Mouse (Mus musculus) cerebellum, adult 2 months (tissue): ENCODE measurements at regions not wholly inside any gene's neighbourhood (a gene's known extent, or its start where the extent isn't known, plus 50 kb on each side); places are given as distances from the start of the nearest gene placed in this dataset.

Source experiments
- CTCF ChIP-seq: fragments of 200-500 bp; IDR thresholded peaks from 2 replicates; pipeline ENCODE4 v1.5.1; 2011; ENCODE audit warnings: low read depth, mild to moderate bottlenecking, control low read depth, low read length, moderate library complexity, borderline replicate concordance; ENCODE audit not compliant: insufficient read depth
- POLR2A ChIP-seq: fragments of 200-500 bp; IDR thresholded peaks from 2 replicates; pipeline ENCODE4 v1.6.1; 2011; ENCODE audit warnings: low read length, control low read depth, borderline replicate concordance; ENCODE audit not compliant: insufficient read depth

DNA sequence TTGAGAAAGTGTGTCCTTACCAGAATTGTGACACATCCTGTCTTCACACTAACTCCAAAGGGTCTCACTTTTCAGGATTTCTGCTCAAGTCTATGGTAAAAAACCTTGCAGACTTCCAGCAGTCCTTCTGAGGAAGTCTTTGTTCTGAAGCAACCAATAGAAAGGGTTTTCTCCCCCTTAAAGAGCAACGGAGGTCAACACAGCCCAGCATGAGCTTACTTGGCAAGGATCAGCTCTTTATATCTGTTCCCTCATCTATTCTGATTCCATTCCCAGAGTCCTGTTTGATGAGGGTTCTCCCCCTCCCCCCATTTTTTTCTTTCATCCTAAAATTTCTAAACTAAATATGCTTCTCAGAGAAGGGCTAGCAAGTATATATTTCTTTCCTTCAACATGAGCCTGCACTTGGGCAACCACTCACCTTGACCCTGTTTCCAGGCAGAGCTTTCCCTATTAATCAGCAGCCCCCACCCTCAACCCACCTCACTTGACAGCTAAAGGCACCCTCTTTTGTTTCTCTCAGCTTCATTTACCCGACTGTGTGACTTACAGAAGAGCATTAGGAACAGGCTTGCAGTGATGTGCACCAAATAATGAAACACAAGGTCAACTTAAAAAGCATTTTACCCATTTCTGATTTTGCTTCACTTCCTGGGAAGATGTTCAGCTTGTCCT, 91.7 kb upstream of the Grik1 start:
- TF ChIP-seq POLR2A (no peak), CTCF (no peak)
